Mouse (Mus musculus) neural tube, embryonic 11.5 days (tissue): ENCODE measurements at regions not wholly inside any gene's neighbourhood (a gene's known extent, or its start where the extent isn't known, plus 50 kb on each side); places are given as distances from the start of the nearest gene placed in this dataset.
A peak's percentile ranks its signal among the peaks of the same experiment; 100 is the strongest.

ENCODE experiments used
- ATAC-seq: fragments of 200-750 bp; cut with Nextera tagmentation; 2 replicates; pipeline ENCODE4 v1.8.0; 2017; ENCODE audit warnings: moderate number of reproducible peaks, mild to moderate bottlenecking, moderate TSS enrichment, moderate library complexity; ENCODE audit not compliant: insufficient read depth, low FRiP score, low TSS enrichment
- DNase-seq: peaks from one replicate; pipeline ENCODE4 v3.0.0-alpha.2; 2015; ENCODE audit warnings: low spot score
- H3K27ac ChIP-seq: fragments of 300-500 bp; sonication (generic); 2 replicates; pipeline ENCODE4 v1.5.1; 2014; ENCODE audit warnings: low read depth, mild to moderate bottlenecking, low read length
- H3K27me3 ChIP-seq: fragments of 300-500 bp; sonication (generic); 2 replicates; pipeline ENCODE4 v1.6.1; 2014; ENCODE audit warnings: mild to moderate bottlenecking, low read length, mixed read lengths; ENCODE audit not compliant: control insufficient read depth, insufficient read depth
- H3K36me3 ChIP-seq: fragments of 300-500 bp; sonication (generic); 2 replicates; pipeline ENCODE4 v1.6.1; 2014; ENCODE audit warnings: mild to moderate bottlenecking, low read length, moderate library complexity, mixed read lengths; ENCODE audit not compliant: control insufficient read depth, insufficient read depth
- H3K4me1 ChIP-seq: fragments of 300-500 bp; sonication (generic); 2 replicates; pipeline ENCODE4 v1.6.1; 2014; ENCODE audit warnings: low read length, mixed read lengths; ENCODE audit not compliant: control insufficient read depth, insufficient read depth
- H3K4me2 ChIP-seq: fragments of 300-500 bp; sonication (generic); 2 replicates; pipeline ENCODE4 v1.6.1; 2014; ENCODE audit warnings: low read depth, mild to moderate bottlenecking, moderate library complexity
- H3K4me3 ChIP-seq: fragments of 300-500 bp; sonication (generic); 2 replicates; pipeline ENCODE4 v1.5.1; 2014; ENCODE audit warnings: low read depth, low read length
- H3K9ac ChIP-seq: fragments of 300-500 bp; sonication (generic); 2 replicates; pipeline ENCODE4 v1.6.1; 2014; ENCODE audit warnings: mild to moderate bottlenecking, low read length
- H3K9me3 ChIP-seq: fragments of 300-500 bp; sonication (generic); 2 replicates; pipeline ENCODE4 v1.6.1; 2016; ENCODE audit warnings: low read length; ENCODE audit not compliant: control insufficient read depth
- WGBS: fragments of 180-500 bp; shearing (Covaris S2); extraction: QIAGEN DNeasy Blood & Tissue Kit; methylation state at CpG from one replicate; pipeline ENCODE4 v1.1.7; 2014; 5-methylcytosine and 5-hydroxymethylcytosine counted together

- no peak overlapping the region for H3K4me2 ChIP-seq
- 52% methylated on average over 2 of the region's 2 CpGs for WGBS
- H3K4me1 ChIP-seq, result no peaks in the 10 kb centered on the region
- H3K36me3 ChIP-seq, result no peaks in the 10 kb centered on the region
- H3K27ac ChIP-seq, result no peak overlapping the region
- no peak overlapping the region for H3K4me3 ChIP-seq
- H3K27me3 ChIP-seq, result no peaks in the 10 kb centered on the region
- DNase-seq (no peak), ATAC-seq (no peak)
- H3K9ac ChIP-seq, result no peak overlapping the region
- H3K9me3 ChIP-seq, result no peaks in the 10 kb centered on the region
Observed at GRCm38 (mm10) chr8:116837991-116838390, 83.3 kb downstream of the Cmc2 start.

DNA sequence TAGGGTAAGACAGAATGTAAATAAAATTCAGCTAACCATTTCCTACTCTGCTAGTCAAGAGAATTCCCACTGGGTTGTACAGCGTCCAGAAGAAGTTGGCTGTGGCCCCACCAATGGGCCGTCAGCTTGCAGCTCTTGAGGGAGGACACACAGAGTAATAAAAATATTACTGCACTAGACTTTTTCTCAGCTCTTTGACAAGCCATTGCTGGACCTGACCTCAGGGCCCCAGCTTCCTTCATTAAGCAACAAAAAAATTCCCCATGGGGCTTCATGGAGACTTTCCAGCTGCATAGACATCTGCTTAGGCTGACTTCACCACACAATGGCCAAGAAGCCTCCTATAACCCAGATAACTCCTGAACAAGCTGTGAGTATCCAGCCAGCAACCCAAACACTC lies 89.1 kb downstream of the Cmc2 start:
- 81% methylated on average over 2 of the region's 2 CpGs for WGBS
- no peak overlapping the region for H3K4me3 ChIP-seq
- H3K9me3 ChIP-seq, result no peaks in the 10 kb centered on the region
- no peak overlapping the region for H3K27ac ChIP-seq
- H3K4me2 ChIP-seq, result no peak overlapping the region
- no peak overlapping the region for H3K9ac ChIP-seq
- no peak for ATAC-seq
- no peak for DNase-seq
- H3K27me3 ChIP-seq, result no peaks in the 10 kb centered on the region
- H3K4me1 ChIP-seq, result no peaks in the 10 kb centered on the region
- H3K36me3 ChIP-seq, result no peaks in the 10 kb centered on the region

- Histone ChIP-seq H3K4me2 (no peak overlapping the region), H3K9me3 (no peaks in the 10 kb centered on the region), H3K9ac (no peak overlapping the region), H3K4me3 (no peak overlapping the region), H3K27ac (no peak overlapping the region), H3K4me1 (no peaks in the 10 kb centered on the region), H3K27me3 (no peaks in the 10 kb centered on the region), H3K36me3 (no peaks in the 10 kb centered on the region)
- ATAC-seq, result no peak
- no peak for DNase-seq
- WGBS, result 82% methylated on average over 3 of the region's 3 CpGs
Observed at GRCm38 (mm10) chr8:116829631-116830030, 91.6 kb downstream of the Cmc2 start.

GRCm38 (mm10) chr8:116828220-116828619 lies 93.0 kb downstream of the Cmc2 start:
- DNase-seq, result no peak
- 71% methylated on average over 8 of the region's 8 CpGs for WGBS
- Histone ChIP-seq H3K4me1 (no peaks in the 10 kb centered on the region), H3K36me3 (no peaks in the 10 kb centered on the region), H3K27me3 (no peaks in the 10 kb centered on the region), H3K9ac (no peak overlapping the region), H3K4me2 (no peak overlapping the region), H3K9me3 (no peaks in the 10 kb centered on the region), H3K4me3 (no peak overlapping the region), H3K27ac (no peak overlapping the region)
- no peak for ATAC-seq

GRCm38 (mm10) chr8:116827141-116827540 lies 94.1 kb downstream of the Cmc2 start:
- no peaks in the 10 kb centered on the region for H3K36me3 ChIP-seq
- WGBS, result 94% methylated on average over 13 of the region's 13 CpGs

GRCm38 (mm10) chr8:116814118-116814851 lies 81.5 kb upstream of the Cdyl2 start:
- ATAC-seq (no peak), DNase-seq (peak; percentile 15)
- H3K4me3 ChIP-seq, result no peak overlapping the region
- H3K36me3 ChIP-seq, result no peaks in the 10 kb centered on the region
- H3K4me1 ChIP-seq, result no peaks in the 10 kb centered on the region
- no peak overlapping the region for H3K27ac ChIP-seq
- H3K4me2 ChIP-seq, result no peak overlapping the region
- no peak overlapping the region for H3K9ac ChIP-seq
- H3K27me3 ChIP-seq, result no peaks in the 10 kb centered on the region
- whole genome bisulfite sequencing, result 57% methylated on average over 10 of the region's 10 CpGs
- no peaks in the 10 kb centered on the region for H3K9me3 ChIP-seq

More at GRCm38 (mm10) chr8:116827141-116827540, 94.1 kb downstream of the Cmc2 start:
- Histone ChIP-seq H3K4me2 (no peak overlapping the region), H3K9ac (no peak overlapping the region), H3K27ac (no peak overlapping the region), H3K9me3 (no peaks in the 10 kb centered on the region), H3K4me3 (no peak overlapping the region), H3K27me3 (no peaks in the 10 kb centered on the region), H3K4me1 (no peaks in the 10 kb centered on the region)
- ATAC-seq (no peak), DNase-seq (no peak)

DNA sequence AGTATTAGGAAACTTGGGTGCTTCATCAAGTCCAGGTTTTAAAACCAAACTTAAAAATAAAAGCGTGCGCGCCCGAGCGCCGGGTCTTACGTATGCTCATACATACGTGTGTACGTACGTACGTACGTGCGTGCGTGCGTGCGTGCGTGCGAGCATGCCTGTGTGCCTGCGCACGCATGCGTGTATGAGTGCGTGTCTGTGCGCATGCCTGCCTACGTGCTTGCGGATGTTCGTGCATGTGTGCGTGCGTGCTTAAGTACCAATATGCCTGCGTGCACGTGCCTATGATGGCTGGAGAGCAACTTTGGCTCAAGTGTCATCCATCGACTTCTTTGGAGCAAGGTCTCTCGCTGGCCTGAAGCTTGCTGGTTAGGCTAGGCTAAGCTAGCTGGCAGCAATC lies 68.5 kb upstream of the Cdyl2 start:
- no peak for DNase-seq
- Histone ChIP-seq H3K4me1 (no peaks in the 10 kb centered on the region), H3K27ac (no peak overlapping the region), H3K4me3 (no peak overlapping the region), H3K9me3 (no peaks in the 10 kb centered on the region), H3K27me3 (no peaks in the 10 kb centered on the region), H3K4me2 (no peak overlapping the region), H3K9ac (no peak overlapping the region), H3K36me3 (no peaks in the 10 kb centered on the region)
- WGBS, result 95% methylated on average over 32 of the region's 32 CpGs
- ATAC-seq, result no peak

GRCm38 (mm10) chr8:116800636-116801035 lies 67.8 kb upstream of the Cdyl2 start:
- Histone ChIP-seq H3K27ac (no peak overlapping the region), H3K9ac (no peak overlapping the region), H3K36me3 (no peaks in the 10 kb centered on the region), H3K4me1 (no peaks in the 10 kb centered on the region), H3K4me2 (no peak overlapping the region), H3K4me3 (no peak overlapping the region), H3K27me3 (no peaks in the 10 kb centered on the region), H3K9me3 (no peaks in the 10 kb centered on the region)
- 91% methylated on average over 14 of the region's 14 CpGs for WGBS
- no peak for ATAC-seq
- DNase-seq, result no peak

- H3K4me1 ChIP-seq, result no peaks in the 10 kb centered on the region
- H3K36me3 ChIP-seq, result no peaks in the 10 kb centered on the region
- WGBS, result 88% methylated on average over 4 of the region's 4 CpGs
- no peaks in the 10 kb centered on the region for H3K9me3 ChIP-seq
- H3K27ac ChIP-seq, result no peak overlapping the region
- no peak for DNase-seq
- no peak for ATAC-seq
- no peak overlapping the region for H3K4me3 ChIP-seq
- H3K27me3 ChIP-seq, result no peaks in the 10 kb centered on the region
- H3K4me2 ChIP-seq, result no peak overlapping the region
- H3K9ac ChIP-seq, result no peak overlapping the region
Observed at GRCm38 (mm10) chr8:116798981-116799380, 66.2 kb upstream of the Cdyl2 start.
